25 mouse cellular contexts compared by ENCODE assay signal in the genomic region with DNA sequence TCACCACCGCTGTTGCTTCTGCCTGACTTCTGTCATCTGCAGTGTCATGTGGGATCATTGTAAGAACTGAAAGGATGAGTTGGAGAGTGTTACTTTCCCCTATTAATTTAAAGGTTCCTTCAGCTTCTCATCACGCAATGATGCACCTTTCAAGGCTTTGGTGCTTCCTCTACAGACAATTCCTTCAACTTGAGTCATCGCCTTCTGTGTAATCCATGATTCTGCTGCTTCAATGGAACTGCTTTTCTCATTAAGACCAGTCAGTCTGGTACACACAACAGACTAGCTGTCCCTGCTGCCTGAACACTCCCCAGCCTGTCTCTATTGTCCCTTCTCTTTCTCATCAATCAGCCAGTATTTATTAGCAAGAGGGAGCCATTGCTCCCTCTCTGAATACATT.
DNase-seq lines count a peak whose midpoint lies in the region; ATAC-seq lines count a peak whose summit lies in the region.
"Had no signal": no experiment of that assay in that cellular context is flagged by ENCODE, and none has a peak within 500 bp of the region (broad histone marks: within the 10 kb centered on the region; RNA-seq: fewer than 3 reads in every experiment).

No protein-coding gene starts in this region.

- 81% methylated on average over 3 of the region's 3 CpGs for WGBS in hindbrain, embryonic 12.5 days
- 78% methylated on average over 3 of the region's 3 CpGs for WGBS in hindbrain, embryonic 11.5 days
- WGBS in midbrain, embryonic 12.5 days, result 85% methylated on average over 3 of the region's 3 CpGs
- WGBS in midbrain, embryonic 11.5 days, result 88% methylated on average over 3 of the region's 3 CpGs
- 77% methylated on average over 3 of the region's 3 CpGs for WGBS in neural tube, embryonic 13.5 days
- WGBS in neural tube, embryonic 15.5 days, result 64% methylated on average over 3 of the region's 3 CpGs

- H3K4me2 ChIP-seq in hindbrain, embryonic 12.5 days (replicated peaks), result no peak overlapping the region
- H3K4me2 ChIP-seq in hindbrain, embryonic 11.5 days (replicated peaks; ENCODE audit: low read depth, low read length), result no peak overlapping the region
- no peak overlapping the region for H3K4me2 ChIP-seq in midbrain, embryonic 12.5 days (replicated peaks)
- no peak overlapping the region for H3K4me2 ChIP-seq in midbrain, embryonic 11.5 days
- no peak overlapping the region for H3K4me2 ChIP-seq in neural tube, embryonic 13.5 days
- no peak overlapping the region for H3K4me2 ChIP-seq in neural tube, embryonic 15.5 days
- H3K4me2 ChIP-seq: forebrain, embryonic 13.5 days; heart, embryonic 11.5 days had no signal

- H3K27ac ChIP-seq in hindbrain, embryonic 12.5 days, result peak overlapping the region; percentile 40; the same call in 1 of the 2 replicates
- no peak overlapping the region for H3K27ac ChIP-seq in hindbrain, embryonic 11.5 days (ENCODE audit: low read depth, low read length)
- 0 out of 2 replicates have a peak overlapping the region, but pooled peaks have one; percentile 10 for H3K27ac ChIP-seq in midbrain, embryonic 12.5 days (replicated peaks)
- no peak overlapping the region for H3K27ac ChIP-seq in midbrain, embryonic 11.5 days (ENCODE audit: low read depth, low read length)
- peak overlapping the region; percentile 30; the same call in 1 of the 2 replicates for H3K27ac ChIP-seq in neural tube, embryonic 13.5 days (replicated peaks)
- no peak overlapping the region; the same call in 1 of the 2 replicates for H3K27ac ChIP-seq in neural tube, embryonic 15.5 days (replicated peaks)
- H3K27ac ChIP-seq: forebrain, embryonic 10.5 days; forebrain, embryonic 13.5 days had no signal

- no peak for DNase-seq in hindbrain, embryonic 11.5 days (ENCODE audit: low spot score)
- DNase-seq in midbrain, embryonic 11.5 days (ENCODE audit: low spot score, missing footprints), result no peak
- peak; percentile 30 for DNase-seq in NIH3T3 (ENCODE audit: low read depth)
- no peak for DNase-seq in gastrocnemius, postnatal 36 days
- DNase-seq: adrenal gland, postnatal 10 days; adrenal gland, postnatal 36 days; B cell, adult 2 months; cerebellum, adult 18-20 months; cerebellum, adult 9-10 months; cerebellum, postnatal 14 days; gastrocnemius, postnatal 10 days; heart, adult 11 months; heart, postnatal 36 days had no signal

- H3K9me3 ChIP-seq in hindbrain, embryonic 12.5 days (replicated peaks), result no peaks in the 10 kb centered on the region
- H3K9me3 ChIP-seq in hindbrain, embryonic 11.5 days (ENCODE audit: control insufficient read depth, low read length), result no peaks in the 10 kb centered on the region
- no peaks in the 10 kb centered on the region for H3K9me3 ChIP-seq in midbrain, embryonic 12.5 days
- no peaks in the 10 kb centered on the region for H3K9me3 ChIP-seq in midbrain, embryonic 11.5 days (ENCODE audit: control insufficient read depth, low read length)
- H3K9me3 ChIP-seq in neural tube, embryonic 13.5 days, result no peaks in the 10 kb centered on the region
- no peaks in the 10 kb centered on the region for H3K9me3 ChIP-seq in neural tube, embryonic 15.5 days (replicated peaks)
- H3K9me3 ChIP-seq: forebrain, embryonic 10.5 days; forebrain, embryonic 13.5 days; G1E had no signal

- ATAC-seq in hindbrain, embryonic 12.5 days (ENCODE audit: low FRiP score), result no peak
- no peak for ATAC-seq in hindbrain, embryonic 11.5 days (ENCODE audit: low FRiP score)
- ATAC-seq in midbrain, embryonic 12.5 days (ENCODE audit: low FRiP score, low read depth), result no peak
- no peak for ATAC-seq in midbrain, embryonic 11.5 days (ENCODE audit: low FRiP score)
- no peak for ATAC-seq in neural tube, embryonic 13.5 days (ENCODE audit: low read depth)
- ATAC-seq in neural tube, embryonic 15.5 days (ENCODE audit: low FRiP score), result no peak
- ATAC-seq: forebrain, embryonic 13.5 days; forebrain, embryonic 16.5 days; hindbrain, embryonic 16.5 days; intestine, embryonic 16.5 days had no signal

- intact Hi-C loops in gastrocnemius, postnatal 36 days (cut with DNase I), result no loop called here

- H3K4me1 ChIP-seq in hindbrain, embryonic 12.5 days, result peaks cover 20% of the 10 kb centered on the region
- H3K4me1 ChIP-seq in hindbrain, embryonic 11.5 days (replicated peaks; ENCODE audit: control insufficient read depth, insufficient read depth, low read length), result no peaks in the 10 kb centered on the region
- peaks cover 14% of the 10 kb centered on the region for H3K4me1 ChIP-seq in midbrain, embryonic 12.5 days
- H3K4me1 ChIP-seq in midbrain, embryonic 11.5 days (ENCODE audit: control insufficient read depth, insufficient read depth, low read length), result peaks cover 15% of the 10 kb centered on the region
- H3K4me1 ChIP-seq in neural tube, embryonic 13.5 days (replicated peaks), result peaks cover 47% of the 10 kb centered on the region
- peaks cover 32% of the 10 kb centered on the region for H3K4me1 ChIP-seq in neural tube, embryonic 15.5 days

- H3K9ac ChIP-seq in hindbrain, embryonic 12.5 days, result no peak overlapping the region
- no peak overlapping the region for H3K9ac ChIP-seq in hindbrain, embryonic 11.5 days (ENCODE audit: low read depth, low read length)
- H3K9ac ChIP-seq in midbrain, embryonic 12.5 days (replicated peaks), result no peak overlapping the region
- H3K9ac ChIP-seq in midbrain, embryonic 11.5 days (ENCODE audit: low read length), result no peak overlapping the region
- H3K9ac ChIP-seq in neural tube, embryonic 13.5 days, result no peak overlapping the region
- no peak overlapping the region for H3K9ac ChIP-seq in neural tube, embryonic 15.5 days (replicated peaks)
- H3K9ac ChIP-seq: forebrain, embryonic 13.5 days had no signal

- H3K4me3 ChIP-seq in hindbrain, embryonic 12.5 days, result no peak overlapping the region
- H3K4me3 ChIP-seq in hindbrain, embryonic 11.5 days (ENCODE audit: low read depth, low read length), result no peak overlapping the region
- H3K4me3 ChIP-seq in midbrain, embryonic 12.5 days, result no peak overlapping the region
- no peak overlapping the region for H3K4me3 ChIP-seq in midbrain, embryonic 11.5 days (ENCODE audit: low read depth, low read length)
- no peak overlapping the region for H3K4me3 ChIP-seq in neural tube, embryonic 13.5 days
- no peak overlapping the region for H3K4me3 ChIP-seq in neural tube, embryonic 15.5 days (replicated peaks)
- H3K4me3 ChIP-seq: forebrain, embryonic 10.5 days; forebrain, embryonic 13.5 days had no signal

- H3K27me3 ChIP-seq in hindbrain, embryonic 12.5 days, result no peaks in the 10 kb centered on the region
- no peaks in the 10 kb centered on the region for H3K27me3 ChIP-seq in hindbrain, embryonic 11.5 days (ENCODE audit: control insufficient read depth, insufficient read depth, low read length)
- H3K27me3 ChIP-seq in midbrain, embryonic 12.5 days, result no peaks in the 10 kb centered on the region; the same call in 1 of the 2 replicates
- no peaks in the 10 kb centered on the region for H3K27me3 ChIP-seq in midbrain, embryonic 11.5 days (ENCODE audit: control insufficient read depth, insufficient read depth, low read length)
- H3K27me3 ChIP-seq in neural tube, embryonic 13.5 days, result no peaks in the 10 kb centered on the region
- no peaks in the 10 kb centered on the region for H3K27me3 ChIP-seq in neural tube, embryonic 15.5 days (replicated peaks)
- H3K27me3 ChIP-seq: CH12.LX; forebrain, embryonic 13.5 days had no signal

- no peaks in the 10 kb centered on the region for H3K36me3 ChIP-seq in hindbrain, embryonic 12.5 days
- no peaks in the 10 kb centered on the region for H3K36me3 ChIP-seq in hindbrain, embryonic 11.5 days (ENCODE audit: control insufficient read depth, insufficient read depth, low read length)
- no peaks in the 10 kb centered on the region for H3K36me3 ChIP-seq in midbrain, embryonic 12.5 days
- no peaks in the 10 kb centered on the region for H3K36me3 ChIP-seq in midbrain, embryonic 11.5 days (ENCODE audit: control insufficient read depth, insufficient read depth, low read length)
- no peaks in the 10 kb centered on the region for H3K36me3 ChIP-seq in neural tube, embryonic 13.5 days
- no peaks in the 10 kb centered on the region for H3K36me3 ChIP-seq in neural tube, embryonic 15.5 days
- H3K36me3 ChIP-seq: forebrain, embryonic 10.5 days; G1E had no signal

Comparison
In these comparisons a context has a peak if more than half of its experiments do, and no peak if none do; other contexts are left out.
1. H3K27ac ChIP-seq: peak in hindbrain, embryonic 12.5 days (single experiment), midbrain, embryonic 12.5 days (single experiment) and neural tube, embryonic 13.5 days (single experiment); none in hindbrain, embryonic 11.5 days (single experiment), midbrain, embryonic 11.5 days (single experiment) and neural tube, embryonic 15.5 days (single experiment).